In genomic region chr7:140954733-140955071, GRCm38 (mm10) we compare ENCODE assay signal across 8 mouse cellular contexts. TPM values are rescaled to one million over a fixed set of nuclear protein-coding genes. Genes with fewer than 3 reads are reported as not detected.
DNase-seq lines count a peak whose midpoint lies in the region; ATAC-seq and TF ChIP-seq lines count a peak whose summit lies in the region.

No protein-coding gene starts in this region.

- H3K4me2 ChIP-seq in lung, embryonic 14.5 days, result peak overlapping the region; percentile 90
- peak overlapping the region; percentile 49 for H3K4me2 ChIP-seq in forebrain, embryonic 14.5 days (ENCODE audit: low read length)
- H3K4me2 ChIP-seq in limb, embryonic 14.5 days (replicated peaks; ENCODE audit: low read depth, low read length, severe bottlenecking), result peak overlapping the region; percentile 86

- H3K36me3 ChIP-seq in lung, embryonic 14.5 days (ENCODE audit: insufficient read depth), result peaks cover 7% of the 10 kb centered on the region; the same call in 1 of the 2 replicates
- H3K36me3 ChIP-seq in forebrain, embryonic 14.5 days (ENCODE audit: control insufficient read depth, insufficient read depth, low read length), result no peaks in the 10 kb centered on the region
- H3K36me3 ChIP-seq in limb, embryonic 14.5 days (ENCODE audit: control insufficient read depth, insufficient read depth, low read length), result peaks cover 19% of the 10 kb centered on the region
- H3K36me3 ChIP-seq in splenic B cell, adult 2 months (ENCODE audit: control insufficient read depth, insufficient read depth, low read length, poor library complexity, severe bottlenecking), result no peaks in the 10 kb centered on the region

- no peak for TF ChIP-seq CTCF in lung, embryonic 14.5 days (IDR thresholded peaks at IDR 0.05; ENCODE audit: low read depth)

- H3K9me3 ChIP-seq in lung, embryonic 14.5 days (ENCODE audit: low read depth, low read length), result no peaks in the 10 kb centered on the region
- no peaks in the 10 kb centered on the region for H3K9me3 ChIP-seq in forebrain, embryonic 14.5 days (replicated peaks; ENCODE audit: control insufficient read depth, low read length)
- H3K9me3 ChIP-seq in limb, embryonic 14.5 days (ENCODE audit: control insufficient read depth, low read length), result no peaks in the 10 kb centered on the region

- WGBS in lung, embryonic 14.5 days, result 4% methylated on average over 9 of the region's 9 CpGs
- WGBS in forebrain, embryonic 14.5 days, result 12% methylated on average over 9 of the region's 9 CpGs
- 5% methylated on average over 9 of the region's 9 CpGs for WGBS in limb, embryonic 14.5 days

- H3K4me3 ChIP-seq in lung, embryonic 14.5 days (ENCODE audit: low read depth, low read length), result peak overlapping the region; percentile 60
- peak overlapping the region; percentile 11; the same call in 1 of the 2 replicates for H3K4me3 ChIP-seq in forebrain, embryonic 14.5 days (ENCODE audit: low read depth, low read length)
- peak overlapping the region; percentile 67 for H3K4me3 ChIP-seq in limb, embryonic 14.5 days (replicated peaks; ENCODE audit: low read length)

- H3K27ac ChIP-seq in lung, embryonic 14.5 days (ENCODE audit: low read depth), result peak overlapping the region; percentile 44; the same call in 1 of the 2 replicates
- no peak overlapping the region for H3K27ac ChIP-seq in forebrain, embryonic 14.5 days (ENCODE audit: low read depth, low read length)
- 0 out of 2 replicates have a peak overlapping the region, but pooled peaks have one; percentile 26 for H3K27ac ChIP-seq in limb, embryonic 14.5 days (replicated peaks; ENCODE audit: low read depth, low read length)

- no peaks in the 10 kb centered on the region for H3K27me3 ChIP-seq in lung, embryonic 14.5 days (ENCODE audit: insufficient read depth, low read length)
- no peaks in the 10 kb centered on the region for H3K27me3 ChIP-seq in forebrain, embryonic 14.5 days (replicated peaks; ENCODE audit: control insufficient read depth, insufficient read depth, low read length)
- H3K27me3 ChIP-seq in limb, embryonic 14.5 days (ENCODE audit: control insufficient read depth, insufficient read depth, low read length), result no peaks in the 10 kb centered on the region
- no peaks in the 10 kb centered on the region for H3K27me3 ChIP-seq in splenic B cell, adult 2 months (ENCODE audit: control insufficient read depth, insufficient read depth, low read length, poor library complexity, severe bottlenecking)

- peak overlapping the region; percentile 67 for H3K9ac ChIP-seq in lung, embryonic 14.5 days
- peak overlapping the region; percentile 43; the same call in 1 of the 2 replicates for H3K9ac ChIP-seq in forebrain, embryonic 14.5 days (ENCODE audit: low read length)
- peak overlapping the region; percentile 72 for H3K9ac ChIP-seq in limb, embryonic 14.5 days (ENCODE audit: low read depth, low read length, severe bottlenecking)

- TF ChIP-seq POLR2A in limb, embryonic 14.5 days (IDR thresholded peaks at IDR 0.05; ENCODE audit: borderline replicate concordance, extremely low read depth, insufficient read depth, insufficient read length), result no peak

- DNase-seq in lung, embryonic 14.5 days, result no peak
- DNase-seq in lung, postnatal 14 days, result no peak
- no peak for DNase-seq in forebrain, embryonic 14.5 days (ENCODE audit: low spot score)
- no peak for DNase-seq in limb, embryonic 14.5 days (ENCODE audit: low spot score)
- peak; percentile 32 for DNase-seq in splenic B cell, adult 2 months (ENCODE audit: low read depth, low spot score)
- no peak for DNase-seq in thymus, postnatal 36 days
- DNase-seq in embryo, embryonic 11 days, result no peak
- no peak for DNase-seq in urinary bladder, adult 2 months (ENCODE audit: low spot score)

- ATAC-seq in lung, embryonic 14.5 days (ENCODE audit: insufficient read depth), result no peak
- no peak for ATAC-seq in forebrain, embryonic 14.5 days
- ATAC-seq in limb, embryonic 14.5 days (ENCODE audit: low FRiP score, low read depth), result no peak

- H3K4me1 ChIP-seq in lung, embryonic 14.5 days (ENCODE audit: insufficient read depth), result peaks cover 20% of the 10 kb centered on the region
- H3K4me1 ChIP-seq in forebrain, embryonic 14.5 days (ENCODE audit: control insufficient read depth, insufficient read depth, low read length), result peaks cover 12% of the 10 kb centered on the region; the same call in 1 of the 2 replicates
- peaks cover 61% of the 10 kb centered on the region for H3K4me1 ChIP-seq in limb, embryonic 14.5 days (ENCODE audit: control insufficient read depth, insufficient read depth, low read length)

RNA-seq across cellular contexts. Expression of gene Gm45717, which starts 1.0 kb away (rescaled TPM):
- not detected in 2 replicates for polyA plus RNA-seq in lung, embryonic 14.5 days (2014; fragmentation: Nextera tagmentation; extraction: Ambion mirVana)
- not detected in 2 replicates for polyA plus RNA-seq in forebrain, embryonic 14.5 days (2014; fragmentation: Nextera tagmentation; extraction: Ambion mirVana)
- polyA plus RNA-seq in limb, embryonic 14.5 days (2012; rRNA removed), result not detected in 2 replicates
- not detected in 2 replicates for polyA plus RNA-seq in limb, embryonic 14.5 days (2014; fragmentation: Nextera tagmentation; extraction: Ambion mirVana)
- polyA plus RNA-seq in urinary bladder, adult 2 months (2012; rRNA removed), result not detected in 2 replicates

RNA-seq across cellular contexts. Expression of gene Ifitm2, which starts 1.1 kb away (rescaled TPM):
- polyA plus RNA-seq in lung, embryonic 14.5 days (2014; fragmentation: Nextera tagmentation; extraction: Ambion mirVana), result 1,035 and 1,087 TPM in 2 replicates
- polyA plus RNA-seq in forebrain, embryonic 14.5 days (2014; fragmentation: Nextera tagmentation; extraction: Ambion mirVana), result 163 and 235 TPM in 2 replicates
- 1,234 and 1,466 TPM in 2 replicates for polyA plus RNA-seq in limb, embryonic 14.5 days (2012; rRNA removed)
- polyA plus RNA-seq in limb, embryonic 14.5 days (2014; fragmentation: Nextera tagmentation; extraction: Ambion mirVana), result 1,822 and 1,827 TPM in 2 replicates
- 860 and 924 TPM in 2 replicates for polyA plus RNA-seq in urinary bladder, adult 2 months (2012; rRNA removed)

RNA-seq across cellular contexts. Expression of gene Ifitm5, which starts 4.6 kb away (rescaled TPM):
- polyA plus RNA-seq in lung, embryonic 14.5 days (2014; fragmentation: Nextera tagmentation; extraction: Ambion mirVana), result 1.0 and 1.3 TPM in 2 replicates
- polyA plus RNA-seq in forebrain, embryonic 14.5 days (2014; fragmentation: Nextera tagmentation; extraction: Ambion mirVana), result not detected in 2 replicates
- 30.9 and 34.4 TPM in 2 replicates for polyA plus RNA-seq in limb, embryonic 14.5 days (2012; rRNA removed)
- 32.3 and 44.3 TPM in 2 replicates for polyA plus RNA-seq in limb, embryonic 14.5 days (2014; fragmentation: Nextera tagmentation; extraction: Ambion mirVana)
- polyA plus RNA-seq in urinary bladder, adult 2 months (2012; rRNA removed), result 1.3 and 1.7 TPM in 2 replicates

RNA-seq across cellular contexts. Expression of gene Ifitm1, which starts 12.3 kb away (rescaled TPM):
- 35.4 and 42.5 TPM in 2 replicates for polyA plus RNA-seq in lung, embryonic 14.5 days (2014; fragmentation: Nextera tagmentation; extraction: Ambion mirVana)
- 11.0 and 12.2 TPM in 2 replicates for polyA plus RNA-seq in forebrain, embryonic 14.5 days (2014; fragmentation: Nextera tagmentation; extraction: Ambion mirVana)
- polyA plus RNA-seq in limb, embryonic 14.5 days (2012; rRNA removed), result 68.1 and 115 TPM in 2 replicates
- 55.4 and 66.7 TPM in 2 replicates for polyA plus RNA-seq in limb, embryonic 14.5 days (2014; fragmentation: Nextera tagmentation; extraction: Ambion mirVana)
- polyA plus RNA-seq in urinary bladder, adult 2 months (2012; rRNA removed), result 240 and 346 TPM in 2 replicates

RNA-seq across cellular contexts. Expression of gene Pgghg, which starts 13.5 kb away (rescaled TPM):
- 20.7 and 22.6 TPM in 2 replicates for polyA plus RNA-seq in lung, embryonic 14.5 days (2014; fragmentation: Nextera tagmentation; extraction: Ambion mirVana)
- polyA plus RNA-seq in forebrain, embryonic 14.5 days (2014; fragmentation: Nextera tagmentation; extraction: Ambion mirVana), result 8.8 TPM in 2 replicates
- 52.8 and 68.8 TPM in 2 replicates for polyA plus RNA-seq in limb, embryonic 14.5 days (2012; rRNA removed)
- 26.7 and 31.3 TPM in 2 replicates for polyA plus RNA-seq in limb, embryonic 14.5 days (2014; fragmentation: Nextera tagmentation; extraction: Ambion mirVana)
- polyA plus RNA-seq in urinary bladder, adult 2 months (2012; rRNA removed), result 41.5 and 49.5 TPM in 2 replicates

Comparison
In these comparisons a context has a peak if more than half of its experiments do, and no peak if none do; other contexts are left out.
1. H3K4me3 ChIP-seq: peak in every context shown above with its lines; median percentile 67 in limb, embryonic 14.5 days; 60 in lung, embryonic 14.5 days; 11 in forebrain, embryonic 14.5 days.
2. RNA of gene Ifitm5, which starts 4.6 kb away (polyA plus RNA-seq): 30.9 to 44.3 TPM in limb, embryonic 14.5 days; 1.3 to 1.7 TPM in urinary bladder, adult 2 months, 1.0 to 1.3 TPM in lung, embryonic 14.5 days and not detected in forebrain, embryonic 14.5 days; every median in the first group is over 10 times any median in the second.
3. Peak in every context shown above with its lines, with median percentiles within 50 percentile points of each other: H3K4me2 ChIP-seq and H3K9ac ChIP-seq.